Mouse (Mus musculus) intestine, embryonic 14.5 days (tissue): ENCODE results near the gene Ptov1. TPM values are rescaled to one million over a fixed set of nuclear protein-coding genes. Genes with fewer than 3 reads are reported as not detected.
A peak's percentile ranks its signal among the peaks of the same experiment; 100 is the strongest.

Experiments used
- ATAC-seq: fragments of 200-750 bp; cut with Nextera tagmentation; replicated peaks from 2 replicates; pipeline ENCODE4 v1.8.0; 2017; ENCODE audit warnings: low read depth, moderate number of reproducible peaks, moderate TSS enrichment, moderate library complexity; ENCODE audit not compliant: low FRiP score, low TSS enrichment
- DNase-seq: peaks from one replicate; pipeline ENCODE4 v3.0.0-alpha.2; 2018; ENCODE audit warnings: low spot score
- H3K27ac ChIP-seq: fragments of 300-500 bp; sonication (generic); 2 replicates; pipeline ENCODE4 v1.5.1; 2014; ENCODE audit warnings: low read depth, mild to moderate bottlenecking, control low read depth
- H3K27me3 ChIP-seq: fragments of 300-500 bp; sonication (generic); replicated peaks from 2 replicates; pipeline ENCODE4 v1.6.1; 2014; ENCODE audit warnings: low read length, control low read depth; ENCODE audit not compliant: control insufficient read depth, insufficient read depth
- H3K36me3 ChIP-seq: fragments of 300-500 bp; sonication (generic); 2 replicates; pipeline ENCODE4 v1.6.1; 2014; ENCODE audit warnings: low read length, control low read depth; ENCODE audit not compliant: control insufficient read depth, insufficient read depth
- H3K4me1 ChIP-seq: fragments of 300-500 bp; sonication (generic); replicated peaks from 2 replicates; pipeline ENCODE4 v1.6.1; 2014; ENCODE audit warnings: low read length, control low read depth, mixed read lengths; ENCODE audit not compliant: control insufficient read depth, insufficient read depth
- H3K4me2 ChIP-seq: fragments of 300-500 bp; sonication (generic); 2 replicates; pipeline ENCODE4 v1.6.1; 2014; ENCODE audit warnings: low read length
- H3K4me3 ChIP-seq: fragments of 300-500 bp; sonication (generic); 2 replicates; pipeline ENCODE4 v1.5.1; 2014; ENCODE audit warnings: low read depth, low read length, control low read depth, mixed read lengths
- H3K9ac ChIP-seq: fragments of 300-500 bp; sonication (generic); 2 replicates; pipeline ENCODE4 v1.6.1; 2014; ENCODE audit warnings: mild to moderate bottlenecking, low read length
- H3K9me3 ChIP-seq: fragments of 300-500 bp; sonication (generic); 2 replicates; pipeline ENCODE4 v1.6.1; 2016; ENCODE audit warnings: low read length, control low read depth; ENCODE audit not compliant: control insufficient read depth
- WGBS: fragments of 180-500 bp; shearing (Covaris S2); extraction: QIAGEN DNeasy Blood & Tissue Kit; methylation state at CpG from one replicate; pipeline ENCODE4 v1.1.7; 2014; 5-methylcytosine and 5-hydroxymethylcytosine counted together
- polyA plus RNA-seq: library from polyadenylated mRNA; unstranded; fragments of >200 nt; fragmentation: Nextera tagmentation; extraction: Ambion mirVana; gene quantifications from 2 replicates; pipeline ENCODE4 v1.2.1, GENCODE M21; 2014

Gene Ptov1
- polyA plus RNA-seq, 1 experiment from 2014 or later = 338 TPM

- Histone ChIP-seq H3K27ac (no peak overlapping the region), H3K27me3 (no peaks in the 10 kb centered on the region), H3K9ac (no peak overlapping the region), H3K36me3 (peaks cover 76% of the 10 kb centered on the region), H3K4me1 (peaks cover 5% of the 10 kb centered on the region), H3K9me3 (no peaks in the 10 kb centered on the region), H3K4me2 (no peak overlapping the region), H3K4me3 (no peak overlapping the region)
- no peak for DNase-seq
- ATAC-seq = no peak
- WGBS = 92% methylated on average over 20 of the region's 20 CpGs
These were observed 35.8 kb upstream of the Ptov1 start for GRCm38 (mm10) chr7:44905430-44905829.

- Histone ChIP-seq H3K4me2 (peak overlapping the region; percentile 48), H3K9me3 (no peaks in the 10 kb centered on the region), H3K4me3 (peak overlapping the region; percentile 24), H3K27me3 (no peaks in the 10 kb centered on the region), H3K9ac (no peak overlapping the region), H3K4me1 (peaks cover 13% of the 10 kb centered on the region), H3K36me3 (peaks cover 55% of the 10 kb centered on the region), H3K27ac (peak overlapping the region; percentile 35; the same call in 1 of the 2 replicates)
- WGBS = 12% methylated on average over 21 of the region's 21 CpGs
- DNase-seq (peak; percentile 89), ATAC-seq (peak; percentile 48; the same call in 1 of the 2 replicates)
These were observed 31.7 kb upstream of the Ptov1 start for GRCm38 (mm10) chr7:44901230-44901722.

GRCm38 (mm10) chr7:44900632-44901031 lies 31.0 kb upstream of the Ptov1 start:
- ATAC-seq = 0 out of 2 replicates have a peak, but pooled peaks have one; percentile 6
- peaks cover 49% of the 10 kb centered on the region for H3K36me3 ChIP-seq

DNA sequence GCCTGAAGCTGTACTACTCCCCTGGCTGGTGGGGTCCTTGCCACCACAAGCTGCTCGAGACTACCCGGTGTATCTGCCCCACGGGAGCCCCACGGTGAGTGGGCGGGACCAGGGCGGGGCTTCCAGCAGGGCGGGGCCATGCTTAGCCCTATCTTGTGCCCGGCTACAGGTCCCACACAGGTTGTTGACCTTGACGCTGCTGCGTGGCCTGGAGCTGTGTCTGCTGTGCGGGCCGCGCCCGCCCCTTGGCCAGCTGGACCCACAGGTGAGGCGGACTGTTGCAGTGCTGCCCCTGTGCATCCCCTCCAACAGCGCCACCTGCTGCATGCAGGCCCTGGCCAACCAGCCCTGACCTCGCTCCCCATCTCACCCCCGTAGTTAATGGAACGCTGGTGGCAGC lies 29.0 kb upstream of the Ptov1 start:
- Histone ChIP-seq H3K9me3 (no peaks in the 10 kb centered on the region), H3K9ac (no peak overlapping the region), H3K4me3 (no peak overlapping the region), H3K4me1 (peaks cover 18% of the 10 kb centered on the region), H3K36me3 (peaks cover 29% of the 10 kb centered on the region), H3K4me2 (no peak overlapping the region), H3K27ac (no peak overlapping the region), H3K27me3 (no peaks in the 10 kb centered on the region)
- no peak; the same call in 1 of the 2 replicates for ATAC-seq
- WGBS = 42% methylated on average over 18 of the region's 19 CpGs
- no peak for DNase-seq

More at GRCm38 (mm10) chr7:44900632-44901031, 31.0 kb upstream of the Ptov1 start:
- Histone ChIP-seq H3K9ac (no peak overlapping the region), H3K4me1 (peaks cover 13% of the 10 kb centered on the region), H3K9me3 (no peaks in the 10 kb centered on the region), H3K27me3 (no peaks in the 10 kb centered on the region), H3K4me2 (no peak overlapping the region), H3K4me3 (no peak overlapping the region), H3K27ac (no peak overlapping the region)
- no peak for DNase-seq
- 89% methylated on average over 11 of the region's 11 CpGs for WGBS

GRCm38 (mm10) chr7:44896499-44896898 lies 26.9 kb upstream of the Ptov1 start:
- Histone ChIP-seq H3K4me3 (peak overlapping the region; percentile 64), H3K4me1 (peaks cover 26% of the 10 kb centered on the region), H3K4me2 (peak overlapping the region; percentile 71), H3K9ac (peak overlapping the region; percentile 71), H3K27me3 (no peaks in the 10 kb centered on the region), H3K9me3 (no peaks in the 10 kb centered on the region), H3K36me3 (peaks cover 23% of the 10 kb centered on the region), H3K27ac (peak overlapping the region; percentile 74)
- no peak for DNase-seq
- no peak for ATAC-seq
- WGBS = 43% methylated on average over 10 of the region's 10 CpGs

GRCm38 (mm10) chr7:44895593-44896434 lies 26.2 kb upstream of the Ptov1 start, which contains the start of gene Fuz:
Fuz (plus strand) TSS chr7:44896079.
- H3K4me3 ChIP-seq = peak within 1 kb of the TSS; percentile 64
- peak within 1 kb of the TSS; percentile 74 for H3K27ac ChIP-seq
- no peaks in the 10 kb centered on the region for H3K27me3 ChIP-seq
- ATAC-seq (peak; percentile 44), DNase-seq (peak; percentile 92)
- no peaks in the 10 kb centered on the region for H3K9me3 ChIP-seq
- peaks cover 21% of the 10 kb centered on the region for H3K36me3 ChIP-seq
- peak within 1 kb of the TSS; percentile 71 for H3K9ac ChIP-seq
- 2% methylated on average over 34 of the region's 34 CpGs for WGBS
- peak within 1 kb of the TSS; percentile 71 for H3K4me2 ChIP-seq
- peaks cover 29% of the 10 kb centered on the region for H3K4me1 ChIP-seq

DNA sequence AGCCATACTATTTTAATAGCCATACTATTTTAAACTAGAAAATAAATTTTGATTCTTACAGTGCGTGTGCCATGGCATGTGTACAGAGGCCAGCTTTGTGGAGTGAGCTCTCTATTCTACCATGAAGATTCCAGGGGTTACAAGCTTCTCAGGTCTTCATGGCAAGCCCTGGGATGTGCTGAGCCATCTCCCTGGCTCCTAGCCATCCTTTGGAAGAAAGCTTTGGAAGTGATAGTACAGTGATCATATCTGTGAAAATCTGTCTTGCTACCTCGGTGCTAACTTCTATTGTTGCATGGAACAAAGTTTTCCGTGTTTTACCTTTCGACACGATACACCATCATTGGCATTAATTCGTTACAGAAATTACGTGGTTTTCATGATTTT lies 25.6 kb upstream of the Ptov1 start:
- no peaks in the 10 kb centered on the region for H3K27me3 ChIP-seq
- H3K9ac ChIP-seq = no peak overlapping the region
- DNase-seq (peak; percentile 55), ATAC-seq (no peak)
- H3K27ac ChIP-seq = peak overlapping the region; percentile 74
- H3K4me1 ChIP-seq = peaks cover 29% of the 10 kb centered on the region
- H3K4me3 ChIP-seq = peak overlapping the region; percentile 64
- no peaks in the 10 kb centered on the region for H3K9me3 ChIP-seq
- 67% methylated on average over 7 of the region's 7 CpGs for WGBS
- peak overlapping the region; percentile 71 for H3K4me2 ChIP-seq
- H3K36me3 ChIP-seq = peaks cover 19% of the 10 kb centered on the region

- Histone ChIP-seq H3K4me3 (no peak overlapping the region), H3K36me3 (peaks cover 15% of the 10 kb centered on the region), H3K27me3 (no peaks in the 10 kb centered on the region), H3K9me3 (no peaks in the 10 kb centered on the region), H3K4me1 (peaks cover 29% of the 10 kb centered on the region), H3K4me2 (no peak overlapping the region), H3K27ac (no peak overlapping the region), H3K9ac (no peak overlapping the region)
- no peak for ATAC-seq
- DNase-seq = no peak
- WGBS = 90% methylated on average over 3 of the region's 3 CpGs
These were observed 24.6 kb upstream of the Ptov1 start for GRCm38 (mm10) chr7:44894175-44894574.
